Mouse (Mus musculus) lung, adult 18-20 months (tissue): ENCODE data around the gene Gm44511.
"Not testable (repeated sequence)": the region's sequence is repeated elsewhere in the genome, so short reads cannot be mapped to it uniquely, and the experiment has no call there.

Experiments
- DNase-seq, 2 experiments: peaks; one replicate each; pipeline ENCODE4 v3.0.0; 2022; ENCODE audit warnings: mixed read lengths in 2 of 2

Gm44511 gene

GRCm38 (mm10) chr6:128799144-128799895 lies 26.8 kb downstream of the Gm44511 start:
- DNase-seq, result peak; percentile 85 to 86

- peak; percentile 83 to 84 for DNase-seq
Observed at GRCm38 (mm10) chr6:128798772-128799143, 27.4 kb downstream of the Gm44511 start.

- DNase-seq, result peak; percentile 23 to 49
Observed at GRCm38 (mm10) chr6:128797936-128798771, 28.0 kb downstream of the Gm44511 start.

GRCm38 (mm10) chr6:128797185-128797905 lies 28.8 kb downstream of the Gm44511 start:
- DNase-seq, result no peak

- no peak for DNase-seq
Observed at GRCm38 (mm10) chr6:128796321-128796955, 29.7 kb downstream of the Gm44511 start.

- no peak for DNase-seq
Observed at GRCm38 (mm10) chr6:128793734-128794133, 32.4 kb downstream of the Gm44511 start.

GRCm38 (mm10) chr6:128790491-128790994 lies 35.6 kb downstream of the Gm44511 start:
- not testable (repeated sequence) for DNase-seq

- no peak for DNase-seq
Observed at GRCm38 (mm10) chr6:128789115-128789514, 37.0 kb downstream of the Gm44511 start, which contains the start of gene Klrb1c. Klrb1c (minus strand) TSS chr6:128789215.

- no peak for DNase-seq
Observed at GRCm38 (mm10) chr6:128788517-128788916, 37.6 kb downstream of the Gm44511 start.

- DNase-seq, result not testable (repeated sequence)
Observed at GRCm38 (mm10) chr6:128786396-128786795, 39.7 kb downstream of the Gm44511 start.

GRCm38 (mm10) chr6:128769481-128770253 lies 56.4 kb downstream of the Gm44511 start:
- no peak for DNase-seq

GRCm38 (mm10) chr6:128768047-128768446 lies 58.1 kb downstream of the Gm44511 start:
- no peak for DNase-seq

- DNase-seq, result peak; percentile 45
Observed at GRCm38 (mm10) chr6:128766486-128767254, 59.4 kb downstream of the Gm44511 start.

- no peak for DNase-seq
Observed at GRCm38 (mm10) chr6:128765211-128765610, 60.9 kb downstream of the Gm44511 start.

GRCm38 (mm10) chr6:128764598-128764997 lies 61.5 kb downstream of the Gm44511 start:
- DNase-seq, result no peak

- DNase-seq, result peak; percentile 97 to 99
Observed at GRCm38 (mm10) chr6:128763736-128764523, 62.2 kb downstream of the Gm44511 start.

- not testable (repeated sequence) for DNase-seq
Observed at GRCm38 (mm10) chr6:128762892-128763670, 63.0 kb downstream of the Gm44511 start.

GRCm38 (mm10) chr6:128761144-128761540 lies 65.0 kb downstream of the Gm44511 start:
- DNase-seq, result no peak
